Mouse (Mus musculus) embryo, embryonic 10 days (tissue): Measurements from ENCODE around the gene 4930451I11Rik.

ENCODE experiments used
- DNase-seq: peaks from one replicate; pipeline ENCODE4 v3.0.0-alpha.2; 2015; ENCODE audit warnings: low spot score

4930451I11Rik gene

GRCm38 (mm10) chr7:126799468-126800268 is 31.8 kb downstream of the 4930451I11Rik start:
- no peak for DNase-seq

- DNase-seq, result peak; percentile 99
Measured at GRCm38 (mm10) chr7:126799050-126799467, 32.4 kb downstream of the 4930451I11Rik start.

- DNase-seq, result peak; percentile 18
Measured at GRCm38 (mm10) chr7:126798127-126799049, 33.1 kb downstream of the 4930451I11Rik start.

- DNase-seq, result peak; percentile 27
Measured at GRCm38 (mm10) chr7:126797411-126798126, 33.9 kb downstream of the 4930451I11Rik start, which contains the start of gene Fam57b. Gene Fam57b (plus strand): TSS chr7:126797668.

GRCm38 (mm10) chr7:126796350-126796932 is 35.0 kb downstream of the 4930451I11Rik start:
- DNase-seq, result peak; percentile 52

- DNase-seq, result peak; percentile 45
Measured at GRCm38 (mm10) chr7:126795387-126796317, 35.8 kb downstream of the 4930451I11Rik start.

GRCm38 (mm10) chr7:126794271-126794605 is 37.2 kb downstream of the 4930451I11Rik start:
- DNase-seq, result no peak

GRCm38 (mm10) chr7:126793456-126794270 is 37.8 kb downstream of the 4930451I11Rik start:
- no peak for DNase-seq

- no peak for DNase-seq
Measured at GRCm38 (mm10) chr7:126792721-126793443, 38.6 kb downstream of the 4930451I11Rik start.

GRCm38 (mm10) chr7:126791851-126792720 is 39.4 kb downstream of the 4930451I11Rik start, which contains the start of gene Ppp4c:
Gene Ppp4c (minus strand): TSS chr7:126792496.
- peak; percentile 100 for DNase-seq

GRCm38 (mm10) chr7:126789141-126789540 is 42.3 kb downstream of the 4930451I11Rik start:
- no peak for DNase-seq

GRCm38 (mm10) chr7:126786142-126786541 is 45.3 kb downstream of the 4930451I11Rik start:
- no peak for DNase-seq

- no peak for DNase-seq
Measured at GRCm38 (mm10) chr7:126785056-126785455, 46.4 kb downstream of the 4930451I11Rik start.

GRCm38 (mm10) chr7:126784469-126784868 is 47.0 kb downstream of the 4930451I11Rik start:
- no peak for DNase-seq

GRCm38 (mm10) chr7:126782693-126783092 is 48.7 kb downstream of the 4930451I11Rik start:
- DNase-seq, result no peak

GRCm38 (mm10) chr7:126781661-126782370 is 49.6 kb downstream of the 4930451I11Rik start:
- DNase-seq, result no peak

GRCm38 (mm10) chr7:126780971-126781635 is 50.3 kb downstream of the 4930451I11Rik start, which contains the start of gene Tbx6:
Gene Tbx6 (plus strand): TSS chr7:126781483.
- no peak for DNase-seq
